Mouse (Mus musculus): ENCODE measurements at regions not wholly inside any gene's neighbourhood (a gene's known extent, or its start where the extent isn't known, plus 50 kb on each side); places are given as distances from the start of the nearest gene placed in this dataset.

DNA sequence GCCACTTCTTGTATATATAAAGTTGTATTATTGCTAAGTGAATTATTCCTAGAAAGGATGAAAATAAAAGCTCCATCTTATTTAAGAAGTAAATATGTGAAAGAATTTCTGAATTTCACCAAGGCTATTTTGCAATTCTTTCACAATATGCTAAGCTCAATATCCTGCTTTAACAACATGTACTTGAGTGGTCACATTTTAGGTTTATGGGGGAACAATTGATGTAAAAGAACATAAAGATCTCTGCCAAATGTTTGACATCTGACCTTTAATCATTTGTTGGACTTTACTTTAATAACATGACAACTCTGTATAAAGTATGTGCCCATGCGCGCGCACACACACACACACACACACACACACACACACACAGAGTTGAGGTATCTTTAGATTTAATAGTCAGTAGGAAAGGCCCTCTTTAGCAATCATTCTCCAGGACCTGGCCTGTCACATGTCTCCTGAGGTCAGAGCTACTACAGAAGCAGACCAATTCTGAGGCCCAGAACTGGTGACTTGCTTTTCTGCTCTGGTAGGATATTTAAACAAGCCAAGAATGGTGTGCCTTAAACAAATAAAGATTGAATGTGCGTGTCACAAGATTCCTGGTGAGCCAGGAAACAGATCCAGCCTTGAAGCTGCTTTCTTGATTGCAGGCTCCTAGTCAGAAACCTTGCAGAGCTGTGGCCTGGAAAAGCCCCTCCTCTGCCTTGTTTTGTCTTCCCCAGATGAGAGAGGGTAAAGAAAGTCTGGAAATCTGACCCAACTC lies 477.4 kb upstream of the Marcks start:
- Histone ChIP-seq H3K4me3 (ENCODE audit: low read depth, low read length) (no peak overlapping the region), H3K9me3 (ENCODE audit: low read length) (no peaks in the 10 kb centered on the region), H3K36me3 (ENCODE audit: insufficient read depth, low read length) (no peaks in the 10 kb centered on the region), H3K27ac (ENCODE audit: low read length) (0 out of 2 replicates have a peak overlapping the region, but pooled peaks have one; percentile 38), H3K4me1 (ENCODE audit: insufficient read depth, low read depth, low read length) (no peaks in the 10 kb centered on the region), H3K4me2 (replicated peaks; ENCODE audit: low read depth, low read length) (no peak overlapping the region), H3K9ac (replicated peaks; ENCODE audit: low read depth) (no peak overlapping the region), H3K27me3 (replicated peaks; ENCODE audit: insufficient read depth, low read length) (no peaks in the 10 kb centered on the region)
- TF ChIP-seq EP300 (IDR thresholded peaks at IDR 0.05) (peak; percentile 38; the same call in 1 of the 2 replicates), CTCF (IDR thresholded peaks at IDR 0.05) (no peak)
- WGBS, result 54% methylated on average over 4 of the region's 4 CpGs
- DNase-seq (ENCODE audit: low spot score) (peak; percentile 59), ATAC-seq (peak; percentile 65)

DNA sequence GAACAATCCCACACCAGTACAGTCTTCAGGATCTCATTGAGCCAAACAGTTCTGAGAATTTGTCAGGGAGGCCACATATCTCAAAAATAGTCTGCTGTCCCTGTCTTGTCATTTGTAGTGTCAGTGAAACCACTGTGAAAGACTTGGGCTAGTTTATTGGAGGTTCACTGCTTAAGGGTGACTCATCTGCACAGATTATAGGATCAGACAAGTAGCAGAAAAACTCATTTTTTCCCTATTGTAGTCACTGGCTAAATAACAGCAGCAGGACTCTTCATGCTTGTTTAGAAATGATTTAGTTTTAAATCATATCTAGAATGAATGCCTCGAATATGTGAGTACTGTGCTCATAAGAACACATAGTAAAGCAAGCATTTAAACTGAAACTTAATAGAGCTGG lies 475.2 kb upstream of the Marcks start:
- DNase-seq (ENCODE audit: low spot score) (no peak), ATAC-seq (no peak)
- H3K27ac ChIP-seq (ENCODE audit: low read length), result no peak overlapping the region
- no peaks in the 10 kb centered on the region for H3K27me3 ChIP-seq (replicated peaks; ENCODE audit: insufficient read depth, low read length)
- no peak overlapping the region for H3K9ac ChIP-seq (replicated peaks; ENCODE audit: low read depth)
- 67% methylated on average over 1 of the region's 1 CpGs for WGBS
- H3K4me1 ChIP-seq (ENCODE audit: insufficient read depth, low read depth, low read length), result no peaks in the 10 kb centered on the region
- TF ChIP-seq CTCF (IDR thresholded peaks at IDR 0.05) (no peak), EP300 (IDR thresholded peaks at IDR 0.05) (no peak)
- H3K4me2 ChIP-seq (replicated peaks; ENCODE audit: low read depth, low read length), result no peak overlapping the region
- no peaks in the 10 kb centered on the region for H3K9me3 ChIP-seq (ENCODE audit: low read length)
- H3K36me3 ChIP-seq (ENCODE audit: insufficient read depth, low read length), result no peaks in the 10 kb centered on the region
- H3K4me3 ChIP-seq (ENCODE audit: low read depth, low read length), result no peak overlapping the region

DNA sequence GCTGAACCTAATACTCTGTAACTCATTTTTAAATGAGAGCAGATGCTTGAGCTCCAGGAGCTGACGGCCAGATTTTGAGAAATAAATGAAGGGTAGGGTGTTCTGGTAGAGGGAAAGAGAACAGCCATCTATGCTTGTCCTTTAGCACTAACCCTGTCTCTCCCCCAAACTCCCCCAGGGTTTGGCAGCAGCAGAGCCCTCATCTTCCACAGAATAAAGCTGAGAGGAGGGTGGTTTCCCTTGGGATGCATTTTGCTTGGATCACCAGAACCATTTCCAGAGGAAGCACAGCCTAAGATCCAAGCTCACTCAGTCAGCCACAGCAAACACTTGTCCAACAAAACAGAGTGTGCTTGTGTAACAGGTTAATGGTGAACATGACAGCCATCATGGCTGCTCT lies 464.8 kb upstream of the Marcks start:
- TF ChIP-seq EP300 (IDR thresholded peaks at IDR 0.05) (no peak), CTCF (IDR thresholded peaks at IDR 0.05) (no peak)
- WGBS, result 44% methylated on average over 1 of the region's 1 CpGs

DNA sequence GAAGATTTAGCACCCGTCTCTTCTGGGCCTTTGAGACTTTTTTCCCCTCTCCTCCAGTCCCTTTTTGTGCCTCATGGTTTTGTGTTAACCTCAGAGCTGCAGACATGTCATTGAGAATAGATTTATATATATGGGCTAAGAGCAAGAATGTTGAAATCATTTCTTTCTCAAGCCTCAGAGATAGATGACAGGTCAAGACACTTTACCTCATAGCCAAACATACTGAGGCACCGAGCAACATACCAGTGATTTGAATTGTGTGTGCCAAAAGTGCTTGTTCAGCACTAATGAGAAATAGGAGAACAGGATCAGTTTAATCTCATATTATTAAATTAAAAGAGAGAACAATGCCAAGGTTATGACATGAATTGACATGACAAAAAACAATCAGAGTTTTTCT lies 464.2 kb upstream of the Marcks start:
- no peak overlapping the region for H3K4me2 ChIP-seq (replicated peaks; ENCODE audit: low read depth, low read length)
- no peaks in the 10 kb centered on the region for H3K9me3 ChIP-seq (ENCODE audit: low read length)
- peak; percentile 34; the same call in 1 of the 2 replicates for TF ChIP-seq EP300 (IDR thresholded peaks at IDR 0.05)
- TF ChIP-seq CTCF (IDR thresholded peaks at IDR 0.05), result no peak
- no peak overlapping the region for H3K27ac ChIP-seq (ENCODE audit: low read length)
- no peak overlapping the region for H3K9ac ChIP-seq (replicated peaks; ENCODE audit: low read depth)
- H3K27me3 ChIP-seq (replicated peaks; ENCODE audit: insufficient read depth, low read length), result no peaks in the 10 kb centered on the region
- no peaks in the 10 kb centered on the region for H3K36me3 ChIP-seq (ENCODE audit: insufficient read depth, low read length)
- no peaks in the 10 kb centered on the region for H3K4me1 ChIP-seq (ENCODE audit: insufficient read depth, low read depth, low read length)
- 35% methylated on average over 2 of the region's 2 CpGs for WGBS
- H3K4me3 ChIP-seq (ENCODE audit: low read depth, low read length), result no peak overlapping the region
- DNase-seq (ENCODE audit: low spot score) (peak; percentile 69), ATAC-seq (peak; percentile 28; the same call in 1 of the 2 replicates)

More for the DNA sequence above, 464.8 kb upstream of the Marcks start:
- H3K27ac ChIP-seq (ENCODE audit: low read length), result no peak overlapping the region
- DNase-seq (ENCODE audit: low spot score) (peak; percentile 17), ATAC-seq (no peak)
- no peak overlapping the region for H3K4me2 ChIP-seq (replicated peaks; ENCODE audit: low read depth, low read length)
- H3K27me3 ChIP-seq (replicated peaks; ENCODE audit: insufficient read depth, low read length), result no peaks in the 10 kb centered on the region
- no peaks in the 10 kb centered on the region for H3K36me3 ChIP-seq (ENCODE audit: insufficient read depth, low read length)
- H3K4me1 ChIP-seq (ENCODE audit: insufficient read depth, low read depth, low read length), result no peaks in the 10 kb centered on the region
- H3K9ac ChIP-seq (replicated peaks; ENCODE audit: low read depth), result no peak overlapping the region
- H3K9me3 ChIP-seq (ENCODE audit: low read length), result no peaks in the 10 kb centered on the region
- H3K4me3 ChIP-seq (ENCODE audit: low read depth, low read length), result no peak overlapping the region

DNA sequence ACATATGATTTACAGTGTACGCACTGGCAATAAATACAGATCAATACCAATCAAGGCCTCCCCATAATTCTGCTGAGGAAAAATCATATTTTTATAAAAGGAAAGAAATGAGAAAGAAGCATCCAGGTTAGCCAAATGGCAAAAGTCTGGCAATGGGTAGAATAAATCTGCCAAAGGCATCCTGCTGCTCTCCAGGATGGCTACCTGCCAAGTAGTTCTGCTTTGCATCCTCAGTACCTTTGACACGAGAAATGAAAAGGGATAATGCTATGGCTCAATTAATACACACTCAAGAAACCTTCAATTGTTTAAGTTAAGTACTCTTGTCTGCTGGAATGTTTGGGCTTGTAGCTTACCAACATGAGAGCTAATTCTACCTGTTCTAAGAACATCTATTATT lies 451.2 kb upstream of the Marcks start:
- DNase-seq (ENCODE audit: low spot score) (no peak), ATAC-seq (no peak)
- no peaks in the 10 kb centered on the region for H3K36me3 ChIP-seq (ENCODE audit: insufficient read depth, low read length)
- H3K4me3 ChIP-seq (ENCODE audit: low read depth, low read length), result no peak overlapping the region
- no peak overlapping the region for H3K4me2 ChIP-seq (replicated peaks; ENCODE audit: low read depth, low read length)
- no peaks in the 10 kb centered on the region for H3K4me1 ChIP-seq (ENCODE audit: insufficient read depth, low read depth, low read length)
- no peaks in the 10 kb centered on the region for H3K9me3 ChIP-seq (ENCODE audit: low read length)
- H3K27ac ChIP-seq (ENCODE audit: low read length), result no peak overlapping the region
- 57% methylated on average over 2 of the region's 2 CpGs for WGBS
- TF ChIP-seq CTCF (IDR thresholded peaks at IDR 0.05) (no peak), EP300 (IDR thresholded peaks at IDR 0.05) (no peak)
- no peak overlapping the region for H3K9ac ChIP-seq (replicated peaks; ENCODE audit: low read depth)
- no peaks in the 10 kb centered on the region for H3K27me3 ChIP-seq (replicated peaks; ENCODE audit: insufficient read depth, low read length)

DNA sequence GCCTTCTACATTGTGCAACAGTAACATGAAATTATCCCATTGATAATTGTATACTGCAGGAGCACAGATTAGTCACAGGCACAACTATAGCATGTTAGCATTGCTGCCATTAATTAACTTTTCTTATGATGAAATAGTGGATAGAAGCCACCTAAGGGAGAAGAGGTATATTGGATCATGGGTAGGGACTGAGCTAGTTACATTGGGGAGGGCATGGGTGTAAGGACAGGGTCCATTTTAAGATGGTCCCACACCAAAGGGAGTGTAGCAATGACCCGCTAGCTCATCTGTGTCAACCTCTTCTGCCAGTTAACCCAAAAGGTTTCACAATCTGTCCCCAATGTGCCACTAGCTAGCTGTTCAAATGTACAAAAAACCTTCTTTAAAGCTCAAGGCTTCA lies 450.3 kb upstream of the Marcks start:
- Histone ChIP-seq H3K9ac (replicated peaks; ENCODE audit: low read depth) (no peak overlapping the region), H3K27me3 (replicated peaks; ENCODE audit: insufficient read depth, low read length) (no peaks in the 10 kb centered on the region), H3K9me3 (ENCODE audit: low read length) (no peaks in the 10 kb centered on the region), H3K27ac (ENCODE audit: low read length) (no peak overlapping the region), H3K4me3 (ENCODE audit: low read depth, low read length) (no peak overlapping the region), H3K4me1 (ENCODE audit: insufficient read depth, low read depth, low read length) (no peaks in the 10 kb centered on the region), H3K4me2 (replicated peaks; ENCODE audit: low read depth, low read length) (no peak overlapping the region), H3K36me3 (ENCODE audit: insufficient read depth, low read length) (no peaks in the 10 kb centered on the region)
- no peak for DNase-seq (ENCODE audit: low spot score)
- TF ChIP-seq EP300 (IDR thresholded peaks at IDR 0.05) (no peak), CTCF (IDR thresholded peaks at IDR 0.05) (no peak)
- ATAC-seq, result no peak
- WGBS, result 100% methylated on average over 1 of the region's 1 CpGs
